Mouse (Mus musculus) liver, embryonic 15.5 days (tissue): Measurements from ENCODE around the gene Krt13. TPM values are rescaled to one million over a fixed set of nuclear protein-coding genes. Genes with fewer than 3 reads are reported as not detected.

Source experiments
- ATAC-seq: fragments of 200-750 bp; cut with Nextera tagmentation; 2 replicates; pipeline ENCODE4 v1.8.0; 2017; ENCODE audit warnings: moderate number of reproducible peaks, mild to moderate bottlenecking, moderate library complexity; ENCODE audit not compliant: insufficient read depth
- H3K27ac ChIP-seq: fragments of 300-500 bp; sonication (generic); replicated peaks from 2 replicates; pipeline ENCODE4 v1.5.1; 2015; ENCODE audit warnings: mild to moderate bottlenecking, inconsistent platforms
- H3K27me3 ChIP-seq: fragments of 300-500 bp; sonication (generic); 2 replicates; pipeline ENCODE4 v1.6.1; 2015; ENCODE audit warnings: mild to moderate bottlenecking, inconsistent platforms
- H3K36me3 ChIP-seq: fragments of 300-500 bp; sonication (generic); replicated peaks from 2 replicates; pipeline ENCODE4 v1.6.1; 2015; ENCODE audit warnings: moderate library complexity, mild to moderate bottlenecking, inconsistent platforms
- H3K4me1 ChIP-seq: fragments of 300-500 bp; sonication (generic); replicated peaks from 2 replicates; pipeline ENCODE4 v1.6.1; 2015; ENCODE audit warnings: inconsistent platforms
- H3K4me2 ChIP-seq: fragments of 300-500 bp; sonication (generic); 2 replicates; pipeline ENCODE4 v1.6.1; 2015; ENCODE audit warnings: moderate library complexity, mild to moderate bottlenecking, inconsistent platforms
- H3K4me3 ChIP-seq: fragments of 300-500 bp; sonication (generic); replicated peaks from 2 replicates; pipeline ENCODE4 v1.5.1; 2015; ENCODE audit warnings: mild to moderate bottlenecking, inconsistent platforms
- H3K9ac ChIP-seq: fragments of 300-500 bp; sonication (generic); 2 replicates; pipeline ENCODE4 v1.6.1; 2015; ENCODE audit warnings: moderate library complexity, mild to moderate bottlenecking, inconsistent platforms
- H3K9me3 ChIP-seq: fragments of 300-500 bp; sonication (generic); replicated peaks from 2 replicates; pipeline ENCODE4 v1.6.1; 2016; ENCODE audit warnings: inconsistent platforms
- WGBS: fragments of 180-500 bp; shearing (Covaris S2); methylation state at CpG from one replicate; pipeline ENCODE4 v1.1.7; 2015; ENCODE audit warnings: mixed read lengths; ENCODE audit not compliant: insufficient replicate concordance; 5-methylcytosine and 5-hydroxymethylcytosine counted together
- polyA plus RNA-seq: library from polyadenylated mRNA; unstranded; fragments of >200 nt; fragmentation: Nextera tagmentation; extraction: Ambion mirVana; gene quantifications from 2 replicates; pipeline ENCODE4 v1.2.1, GENCODE M21; 2015

The Krt13 gene
- 0.36 TPM in 1 of 2 replicates, not detected in the other for polyA plus RNA-seq

DNA sequence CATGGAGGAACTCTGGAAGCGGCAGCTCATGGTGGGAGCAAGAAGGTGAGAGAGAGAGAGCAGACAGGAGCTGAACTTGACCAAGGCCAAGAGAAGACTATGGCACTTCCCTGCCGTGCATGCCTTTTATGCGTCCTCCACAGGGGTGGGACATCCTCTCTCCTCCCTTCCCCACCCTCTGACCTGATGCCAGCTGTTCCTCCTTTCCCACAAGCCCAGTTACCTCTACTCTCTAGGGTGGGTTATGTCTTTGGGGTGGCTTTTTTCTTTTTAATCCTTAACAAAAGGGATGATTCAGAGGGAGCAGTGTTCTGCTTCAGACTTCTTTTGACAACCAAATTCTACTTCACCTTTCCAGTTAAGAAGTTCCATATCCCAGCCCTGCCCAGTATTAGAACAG, at the start of gene Krt13:
Gene Krt13, minus strand, starts transcription at position 101 of the 400 bp plus-strand sequence.
- H3K4me3 ChIP-seq: no peak within 1 kb of the TSS
- no peak within 1 kb of the TSS for H3K4me2 ChIP-seq
- no peaks in the 10 kb centered on the region for H3K4me1 ChIP-seq
- no peaks in the 10 kb centered on the region for H3K9me3 ChIP-seq
- no peaks in the 10 kb centered on the region for H3K36me3 ChIP-seq
- H3K27ac ChIP-seq: no peak within 1 kb of the TSS
- no peak for ATAC-seq
- no peaks in the 10 kb centered on the region for H3K27me3 ChIP-seq
- no peak within 1 kb of the TSS for H3K9ac ChIP-seq
- 60% methylated on average over 3 of the region's 3 CpGs for WGBS

DNA sequence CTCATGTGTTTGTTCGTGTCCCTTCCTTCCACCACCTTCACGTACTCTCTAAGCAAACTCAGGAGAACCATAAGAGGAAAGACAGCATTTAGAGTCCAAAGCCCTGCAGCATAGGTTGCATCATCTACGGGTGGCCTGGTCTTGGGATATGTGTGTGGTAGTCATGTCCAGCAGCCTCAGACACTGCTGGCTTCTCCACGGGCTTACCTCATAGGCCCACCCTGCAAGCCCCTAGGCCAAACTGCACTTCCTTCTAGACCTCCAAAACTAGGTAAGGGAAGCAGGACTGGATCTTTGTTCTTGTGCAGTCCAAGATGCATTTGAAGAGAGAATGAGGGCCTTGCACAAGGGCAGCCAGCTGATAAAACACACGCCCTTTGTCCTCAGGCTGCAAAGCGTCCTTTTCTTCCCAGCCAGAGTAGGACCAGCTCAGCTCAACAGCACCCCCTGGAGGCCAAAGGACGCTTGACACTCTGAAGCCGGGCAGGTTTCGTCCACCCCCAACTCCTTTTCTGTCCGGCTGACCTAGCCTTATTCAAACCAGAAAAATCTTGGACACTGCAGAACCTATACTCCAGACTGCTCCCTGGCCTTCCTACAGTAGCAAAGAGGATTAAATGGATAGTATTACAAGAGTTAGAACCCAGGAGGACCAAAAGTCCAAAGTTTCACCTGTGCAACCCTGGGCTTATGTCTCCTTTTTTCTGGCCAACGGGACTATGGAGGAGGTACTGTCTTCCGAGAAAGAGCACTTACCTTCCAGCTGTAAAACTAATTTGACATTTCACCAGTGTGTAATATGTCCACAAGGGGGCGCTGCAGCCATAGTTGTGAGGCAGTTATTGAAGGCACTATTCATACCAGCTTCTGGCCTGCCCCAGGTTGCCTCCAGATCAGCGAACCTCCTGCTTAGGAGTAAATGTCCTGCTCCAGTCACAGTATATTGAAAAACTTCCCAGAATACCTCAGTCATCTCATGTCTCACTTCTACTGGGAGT, 47.7 kb upstream of the Krt13 start:
- H3K36me3 ChIP-seq: no peaks in the 10 kb centered on the region
- no peaks in the 10 kb centered on the region for H3K27me3 ChIP-seq
- H3K27ac ChIP-seq: no peak overlapping the region
- whole genome bisulfite sequencing: 25% methylated on average over 14 of the region's 14 CpGs
- H3K9me3 ChIP-seq: no peaks in the 10 kb centered on the region
- no peak overlapping the region for H3K4me2 ChIP-seq
- no peak for ATAC-seq
- H3K4me1 ChIP-seq: no peaks in the 10 kb centered on the region
- H3K4me3 ChIP-seq: no peak overlapping the region
- no peak overlapping the region for H3K9ac ChIP-seq

DNA sequence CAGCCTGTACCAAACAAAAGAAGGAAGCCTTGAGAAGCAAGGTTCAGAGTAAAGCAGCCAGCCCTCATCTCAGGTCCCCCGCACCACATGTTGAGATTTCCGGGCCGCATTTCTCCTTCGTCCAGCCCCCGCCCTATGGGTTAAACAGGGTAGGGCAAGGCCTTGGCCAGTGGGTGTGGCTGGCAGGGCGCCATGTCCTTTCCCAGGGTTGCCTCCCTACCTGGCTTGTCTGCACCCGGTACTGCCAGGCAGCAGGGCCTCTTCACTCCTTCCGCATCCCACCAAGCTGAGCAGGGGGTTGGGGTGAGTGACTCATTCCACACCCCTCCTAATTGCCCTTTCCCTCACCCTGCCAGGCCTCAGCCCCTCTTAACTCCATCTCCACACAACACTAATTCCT, 46.7 kb upstream of the Krt13 start:
- Histone ChIP-seq H3K4me1 (no peaks in the 10 kb centered on the region), H3K9ac (no peak overlapping the region), H3K4me2 (no peak overlapping the region), H3K9me3 (no peaks in the 10 kb centered on the region), H3K27me3 (no peaks in the 10 kb centered on the region), H3K4me3 (no peak overlapping the region), H3K27ac (no peak overlapping the region), H3K36me3 (no peaks in the 10 kb centered on the region)
- 79% methylated on average over 8 of the region's 8 CpGs for WGBS
- no peak for ATAC-seq

DNA sequence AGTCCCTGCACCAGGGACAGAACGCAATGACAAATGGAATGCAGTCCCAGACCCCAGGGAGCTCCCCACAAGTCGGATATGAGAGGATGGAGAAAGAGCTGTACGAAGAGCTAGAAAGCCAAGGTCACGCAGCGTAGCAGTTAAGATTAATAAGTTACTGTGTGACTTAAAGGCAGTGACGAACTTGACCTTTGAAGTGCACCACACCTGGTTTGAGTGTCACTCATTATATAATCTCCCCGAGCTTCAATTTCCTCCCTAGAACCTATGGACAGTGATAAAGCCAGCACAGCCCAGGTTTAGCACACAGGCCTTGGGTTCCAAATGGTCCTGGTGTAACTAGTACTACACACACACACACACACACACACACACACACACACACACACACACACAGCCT, 43.0 kb upstream of the Krt13 start:
- Histone ChIP-seq H3K27me3 (no peaks in the 10 kb centered on the region), H3K4me2 (no peak overlapping the region), H3K4me3 (no peak overlapping the region), H3K9me3 (no peaks in the 10 kb centered on the region), H3K27ac (no peak overlapping the region), H3K9ac (no peak overlapping the region), H3K36me3 (no peaks in the 10 kb centered on the region), H3K4me1 (no peaks in the 10 kb centered on the region)
- no peak for ATAC-seq
- 38% methylated on average over 7 of the region's 7 CpGs for WGBS

DNA sequence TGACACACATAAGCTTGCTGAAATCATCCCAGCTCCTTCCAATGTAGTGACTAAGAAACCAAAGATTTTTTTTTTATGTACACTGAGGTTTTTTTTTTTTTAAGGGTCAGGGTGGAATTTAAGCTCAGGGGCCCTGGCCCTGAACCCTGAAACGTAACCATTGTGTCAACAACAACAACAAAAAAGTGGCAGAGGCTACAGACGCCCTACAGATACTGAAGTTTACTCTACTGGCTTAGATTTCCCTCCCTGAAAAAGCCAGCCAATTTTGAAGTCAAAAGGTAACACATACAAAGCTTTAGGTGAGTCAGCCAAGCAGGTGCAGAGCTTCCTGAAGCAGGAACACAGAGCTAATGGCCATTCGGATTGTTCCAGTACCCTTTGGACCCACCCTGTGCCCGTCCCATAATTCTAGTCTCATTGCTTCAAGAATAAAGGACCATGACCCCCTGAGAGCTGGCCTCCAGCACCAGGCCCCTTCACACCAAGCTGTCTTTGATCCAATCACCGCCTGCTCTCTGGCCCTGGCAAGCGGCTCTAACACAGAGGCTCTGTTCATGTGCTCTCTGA, 36.6 kb upstream of the Krt13 start:
- Histone ChIP-seq H3K9me3 (no peaks in the 10 kb centered on the region), H3K4me3 (no peak overlapping the region), H3K9ac (no peak overlapping the region), H3K36me3 (no peaks in the 10 kb centered on the region), H3K4me1 (no peaks in the 10 kb centered on the region), H3K27ac (no peak overlapping the region), H3K27me3 (no peaks in the 10 kb centered on the region), H3K4me2 (no peak overlapping the region)
- no peak for ATAC-seq
- 48% methylated on average over 6 of the region's 6 CpGs for WGBS

DNA sequence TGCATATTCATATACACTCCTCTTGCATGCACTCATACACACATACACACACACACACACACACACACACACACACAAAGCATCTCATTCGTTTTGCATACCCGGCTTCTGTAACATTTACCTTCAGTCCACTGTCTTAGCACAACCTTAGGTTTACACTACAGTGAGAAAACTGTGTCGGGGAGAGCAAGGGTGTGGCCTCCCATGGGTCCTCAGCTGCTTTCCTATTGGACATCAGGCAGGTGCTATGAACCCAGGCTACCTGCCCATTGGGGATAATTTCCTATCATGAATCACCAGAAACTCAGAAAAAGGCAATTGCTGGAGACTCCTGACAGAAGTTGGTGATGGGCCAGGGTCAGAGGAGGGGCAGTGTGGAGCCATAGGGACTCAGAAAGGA, 36.0 kb upstream of the Krt13 start:
- H3K36me3 ChIP-seq: no peaks in the 10 kb centered on the region
- no peak overlapping the region for H3K4me3 ChIP-seq
- 58% methylated on average over 3 of the region's 3 CpGs for WGBS
- no peaks in the 10 kb centered on the region for H3K4me1 ChIP-seq
- H3K27ac ChIP-seq: no peak overlapping the region
- H3K9me3 ChIP-seq: no peaks in the 10 kb centered on the region
- H3K4me2 ChIP-seq: no peak overlapping the region
- no peak overlapping the region for H3K9ac ChIP-seq
- H3K27me3 ChIP-seq: no peaks in the 10 kb centered on the region
- no peak for ATAC-seq

DNA sequence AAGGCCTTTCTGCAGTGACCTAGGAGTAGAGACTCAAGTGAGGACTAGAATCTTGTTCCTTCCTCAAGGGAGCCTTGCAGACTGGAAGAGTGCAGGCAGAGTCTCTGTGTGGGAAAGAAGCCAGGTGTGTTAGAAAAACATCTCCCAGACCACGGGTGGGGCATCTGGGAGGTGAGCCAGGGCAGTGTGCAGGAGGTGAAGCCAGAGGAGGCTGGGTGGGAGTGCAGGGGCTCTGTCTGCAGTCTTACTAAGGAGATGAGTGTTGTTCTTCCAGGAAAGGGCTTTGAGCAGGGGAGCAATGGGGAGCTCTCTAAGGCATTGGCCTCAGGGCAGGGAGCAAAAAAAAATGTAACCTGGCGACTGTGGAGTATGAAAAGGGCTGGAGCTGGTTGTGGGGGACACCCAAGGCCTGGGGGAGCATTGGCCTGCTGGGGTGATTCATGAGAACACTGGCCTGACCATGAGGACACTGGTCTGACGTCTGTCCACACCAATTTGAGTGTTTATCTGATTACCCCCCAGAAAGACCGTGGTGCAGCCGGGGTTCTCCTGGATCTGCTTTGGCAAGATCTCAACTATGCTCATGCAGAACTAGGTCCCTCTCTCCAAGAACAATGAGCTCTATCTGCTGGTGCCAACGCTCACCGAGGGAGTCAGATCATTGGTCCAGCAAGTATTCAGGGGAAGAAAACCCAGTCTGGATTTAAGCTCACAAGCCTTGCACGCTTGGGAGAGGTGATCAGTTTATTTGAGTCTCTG, 34.3 kb upstream of the Krt13 start:
- H3K36me3 ChIP-seq: no peaks in the 10 kb centered on the region
- H3K9ac ChIP-seq: no peak overlapping the region
- H3K4me3 ChIP-seq: no peak overlapping the region
- no peaks in the 10 kb centered on the region for H3K27me3 ChIP-seq
- H3K4me1 ChIP-seq: no peaks in the 10 kb centered on the region
- no peaks in the 10 kb centered on the region for H3K9me3 ChIP-seq
- H3K27ac ChIP-seq: no peak overlapping the region
- 45% methylated on average over 8 of the region's 8 CpGs for WGBS
- no peak overlapping the region for H3K4me2 ChIP-seq
- no peak for ATAC-seq

DNA sequence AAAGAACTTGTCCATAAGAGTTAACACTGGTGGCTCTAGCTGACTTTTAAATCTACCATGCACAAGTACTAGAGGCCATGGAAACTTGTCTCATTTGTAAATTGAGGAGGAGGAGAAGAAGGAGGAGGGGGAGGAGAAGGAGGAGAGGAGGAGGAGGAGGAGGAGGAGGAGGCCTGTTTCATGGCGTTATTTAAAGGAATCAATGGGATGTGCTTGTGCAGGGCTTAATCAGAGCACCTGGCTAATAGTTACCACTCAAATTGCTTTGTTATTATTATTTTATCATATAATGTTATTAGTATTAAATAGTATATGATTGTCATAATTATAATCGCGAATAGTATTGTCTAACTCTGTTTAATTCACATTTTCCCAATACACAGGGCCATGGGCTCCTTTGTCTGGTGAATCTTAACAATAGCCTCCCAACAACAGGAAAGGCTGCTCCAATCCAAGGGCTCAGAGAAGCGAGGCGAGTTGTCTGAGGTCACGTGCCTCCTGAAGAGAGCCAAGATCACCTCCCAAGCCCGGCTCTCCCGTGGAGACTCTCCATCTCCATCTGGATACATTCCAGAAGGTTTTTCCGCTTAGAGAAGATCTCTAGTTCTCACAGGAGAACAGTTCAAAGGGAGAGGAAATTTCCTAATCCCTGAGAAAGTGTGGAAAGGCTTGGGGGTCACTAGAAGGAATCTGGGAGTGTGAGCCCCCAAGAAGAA, 27.4 kb upstream of the Krt13 start, which contains the start of gene Krt19:
Gene Krt19, minus strand, starts transcription at position 51 of the 716 bp plus-strand sequence.
- no peak within 1 kb of the TSS for H3K9ac ChIP-seq
- H3K9me3 ChIP-seq: no peaks in the 10 kb centered on the region
- H3K4me3 ChIP-seq: no peak within 1 kb of the TSS
- H3K4me2 ChIP-seq: no peak within 1 kb of the TSS
- no peaks in the 10 kb centered on the region for H3K36me3 ChIP-seq
- H3K27me3 ChIP-seq: peaks cover 33% of the 10 kb centered on the region
- H3K4me1 ChIP-seq: no peaks in the 10 kb centered on the region
- no peak within 1 kb of the TSS for H3K27ac ChIP-seq
- WGBS: 43% methylated on average over 9 of the region's 9 CpGs
- ATAC-seq: no peak

DNA sequence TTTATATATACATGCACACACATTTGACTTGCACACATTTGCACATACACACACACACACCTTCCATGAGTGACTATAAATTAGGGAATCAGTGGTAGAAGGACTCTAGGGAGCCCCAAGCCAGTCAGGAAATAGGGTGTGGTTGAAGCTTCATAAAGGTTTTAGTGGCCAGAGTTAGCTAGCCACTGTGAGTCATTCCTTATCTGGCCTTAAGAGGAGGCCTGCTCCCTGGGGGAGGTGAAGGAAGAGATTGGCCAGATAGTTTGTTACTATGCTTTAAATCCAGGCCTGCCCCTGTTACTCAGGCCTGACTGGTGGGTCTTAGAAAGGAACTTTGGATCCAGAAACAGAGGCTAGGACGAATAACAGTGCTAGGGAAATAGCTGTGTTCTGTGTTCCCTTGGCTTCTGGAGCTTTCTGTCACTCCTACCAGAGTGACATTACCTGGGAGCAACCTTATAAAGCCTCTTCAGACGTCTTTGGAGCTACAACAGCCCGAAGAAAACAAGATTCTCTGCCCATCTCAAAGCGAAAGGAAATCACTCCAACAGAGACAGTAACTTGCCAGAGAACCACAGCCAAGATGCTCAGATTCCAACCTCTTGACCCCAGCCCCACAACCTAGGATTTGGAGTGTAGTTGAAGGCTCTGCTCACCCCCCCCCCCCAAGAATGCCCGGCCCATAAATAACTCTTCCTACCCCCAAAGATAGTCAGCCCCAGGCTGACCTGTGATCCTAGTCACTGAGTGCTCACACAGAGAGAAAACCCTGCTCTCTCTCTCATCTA, 26.4 kb upstream of the Krt13 start:
- no peak overlapping the region for H3K4me2 ChIP-seq
- H3K9ac ChIP-seq: no peak overlapping the region
- H3K27ac ChIP-seq: no peak overlapping the region
- ATAC-seq: no peak
- WGBS: 41% methylated on average over 5 of the region's 5 CpGs
- H3K4me3 ChIP-seq: no peak overlapping the region
- H3K27me3 ChIP-seq: peaks cover 34% of the 10 kb centered on the region
- no peaks in the 10 kb centered on the region for H3K36me3 ChIP-seq
- H3K4me1 ChIP-seq: no peaks in the 10 kb centered on the region
- no peaks in the 10 kb centered on the region for H3K9me3 ChIP-seq

DNA sequence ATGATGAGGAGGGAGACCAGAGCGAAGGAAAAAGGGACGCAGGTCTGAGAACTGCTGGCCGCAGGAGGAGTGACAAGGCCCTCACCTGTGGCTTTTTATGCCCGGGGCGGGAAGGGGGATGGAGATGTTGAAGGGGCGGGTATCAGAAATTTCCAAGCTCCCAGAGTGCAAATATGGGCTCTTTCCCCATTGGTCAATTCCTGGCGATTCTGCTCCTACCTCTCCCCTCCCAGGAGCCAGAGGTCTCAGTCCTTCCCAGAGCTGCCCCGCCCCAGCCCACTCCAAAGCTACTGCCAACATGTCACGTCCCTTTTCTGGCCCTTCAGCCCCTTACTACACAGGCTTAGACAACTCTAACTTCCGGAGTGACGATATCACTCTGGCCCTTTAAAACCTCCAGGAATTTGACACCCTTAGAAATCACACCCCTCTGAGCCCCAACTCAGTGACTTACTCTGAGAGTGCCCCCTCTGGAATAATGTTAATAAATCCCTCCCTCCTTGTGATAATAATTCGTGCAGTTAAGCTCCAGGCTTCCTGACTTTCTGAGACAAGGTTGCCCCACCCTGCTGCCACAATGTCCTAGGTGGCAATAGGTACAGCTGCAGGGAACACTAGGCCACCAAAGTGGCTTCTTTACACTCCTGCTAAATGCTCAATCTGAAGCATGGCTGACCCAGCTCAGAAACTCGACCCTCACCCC, 24.6 kb upstream of the Krt13 start:
- no peak for ATAC-seq
- H3K4me1 ChIP-seq: no peaks in the 10 kb centered on the region
- no peaks in the 10 kb centered on the region for H3K9me3 ChIP-seq
- no peak overlapping the region for H3K27ac ChIP-seq
- peak overlapping the region; percentile 36; the same call in 1 of the 2 replicates for H3K4me2 ChIP-seq
- H3K4me3 ChIP-seq: no peak overlapping the region
- H3K36me3 ChIP-seq: no peaks in the 10 kb centered on the region
- H3K9ac ChIP-seq: no peak overlapping the region
- peaks cover 34% of the 10 kb centered on the region for H3K27me3 ChIP-seq
- WGBS: 2% methylated on average over 13 of the region's 13 CpGs
